Mouse (Mus musculus) CD4-positive, CD25-positive, alpha-beta regulatory T cell (primary cell): ENCODE results near the gene Lysmd1. TPM values are rescaled to one million over a fixed set of nuclear protein-coding genes. Genes with fewer than 3 reads are reported as not detected.

Experiments
- polyA plus RNA-seq: library from polyadenylated mRNA; unstranded; fragments of 100-300 nt; shearing (Covaris generic); gene quantifications from one replicate; pipeline ENCODE4 v1.2.1, GENCODE M21; 2017

Lysmd1 gene
- polyA plus RNA-seq, result 31.8 TPM

DNA sequence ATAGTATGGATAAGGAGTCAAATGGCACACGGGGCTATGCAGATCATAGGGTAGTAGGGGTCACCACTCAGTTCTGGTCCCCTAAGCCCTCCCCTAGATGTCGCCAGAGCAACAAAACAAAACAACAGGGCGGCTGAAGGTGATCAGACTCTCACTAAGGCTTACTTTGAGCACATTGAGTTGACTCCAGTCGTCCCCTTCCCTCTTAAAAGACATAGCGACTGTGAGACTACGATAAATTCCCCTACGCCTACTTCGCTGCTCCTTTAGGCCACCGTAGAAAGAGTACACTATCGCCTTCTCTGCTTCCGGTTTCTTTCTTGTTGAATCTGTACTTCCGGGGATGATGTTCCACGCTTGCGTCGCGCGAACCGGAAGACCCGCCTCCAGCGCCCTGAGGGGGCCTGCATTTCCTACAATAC, at the start of gene Lysmd1, which contains the start of gene Scnm1:
TSS of gene Lysmd1 (plus strand) at position 409 of the 422 bp plus-strand sequence.
TSS of gene Scnm1 (minus strand) at position 332 of the 422 bp plus-strand sequence.

DNA sequence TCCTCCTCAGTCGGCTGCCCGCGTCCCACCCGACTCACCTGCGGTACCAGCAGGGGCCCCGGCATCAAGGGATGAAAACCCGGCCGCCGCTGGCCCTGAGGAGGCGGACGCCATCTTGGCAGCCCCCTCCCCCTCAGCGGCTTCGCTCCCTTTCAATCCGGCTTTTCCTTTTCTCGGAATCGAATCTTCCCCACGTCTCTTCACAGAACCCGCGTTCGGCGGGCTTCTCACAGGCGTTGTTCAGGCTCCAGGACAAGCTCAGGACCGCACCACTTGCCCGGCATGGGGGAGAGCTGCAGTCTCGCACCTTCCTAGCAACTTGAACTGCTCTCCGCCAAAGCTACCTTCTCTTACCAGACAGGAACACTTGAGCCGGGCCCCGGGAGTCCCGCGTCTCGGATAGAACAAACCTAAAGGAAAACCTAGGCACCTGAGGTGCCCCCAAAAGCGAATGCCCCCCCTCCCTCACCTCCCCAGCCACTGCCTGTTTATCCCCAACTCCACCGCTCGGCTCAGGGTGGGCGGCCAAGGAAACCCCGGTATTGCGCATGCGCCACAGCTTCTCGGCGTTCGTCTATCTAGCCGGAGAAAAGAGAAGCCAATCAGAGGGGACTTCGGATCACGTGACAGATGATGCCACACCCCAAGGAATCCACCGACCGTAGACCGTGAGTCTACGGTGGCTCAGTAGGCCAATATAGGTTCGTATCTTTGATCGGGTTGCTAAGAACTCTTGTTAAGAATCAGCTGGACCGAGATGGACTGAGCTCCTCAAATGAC, 27.4 kb upstream of the Lysmd1 start, which contains the start of gene Pip5k1a:
TSS of gene Pip5k1a (minus strand) at position 593 of the 780 bp plus-strand sequence.

DNA sequence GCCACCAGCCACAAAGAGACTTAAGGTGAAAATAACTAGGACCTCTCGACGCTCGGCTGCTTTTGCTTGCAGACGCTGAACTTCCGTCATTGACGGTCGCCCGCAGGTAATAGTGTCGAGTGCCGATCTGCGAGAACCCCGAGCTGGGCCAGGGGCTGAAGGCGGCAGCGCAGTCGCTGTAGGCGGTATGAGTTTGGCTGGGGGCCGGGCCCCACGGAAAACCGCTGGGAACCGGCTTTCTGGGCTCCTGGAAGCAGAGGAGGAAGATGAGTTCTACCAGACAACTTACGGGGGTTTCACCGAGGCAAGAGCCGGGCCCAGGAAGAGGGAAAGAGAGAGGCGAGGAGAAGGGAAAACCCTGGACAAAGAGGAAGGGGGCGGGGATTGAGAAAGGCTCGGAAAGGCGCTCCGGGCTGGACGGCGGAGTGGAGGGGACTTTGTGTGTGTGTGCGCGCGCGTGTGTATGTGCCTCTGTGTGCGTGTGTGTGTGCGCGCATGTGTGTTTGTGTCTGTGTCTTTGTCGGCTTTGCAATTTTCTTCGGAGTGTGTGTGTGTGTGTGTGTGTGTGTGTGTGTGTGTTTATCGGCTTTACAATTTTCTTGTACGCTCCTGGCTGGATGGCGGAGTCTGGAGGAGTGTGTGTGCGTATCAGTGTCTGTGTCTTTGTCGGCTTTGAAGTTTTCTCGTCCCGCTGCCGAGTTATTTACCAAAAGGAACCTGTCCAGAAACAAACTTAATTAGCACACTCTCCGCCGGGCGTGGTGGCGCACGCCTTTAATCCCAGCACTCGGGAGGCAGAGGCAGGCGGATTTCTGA, 22.8 kb upstream of the Lysmd1 start, which contains the start of gene Vps72:
TSS of gene Vps72 (plus strand) at position 112 of the 816 bp plus-strand sequence.

DNA sequence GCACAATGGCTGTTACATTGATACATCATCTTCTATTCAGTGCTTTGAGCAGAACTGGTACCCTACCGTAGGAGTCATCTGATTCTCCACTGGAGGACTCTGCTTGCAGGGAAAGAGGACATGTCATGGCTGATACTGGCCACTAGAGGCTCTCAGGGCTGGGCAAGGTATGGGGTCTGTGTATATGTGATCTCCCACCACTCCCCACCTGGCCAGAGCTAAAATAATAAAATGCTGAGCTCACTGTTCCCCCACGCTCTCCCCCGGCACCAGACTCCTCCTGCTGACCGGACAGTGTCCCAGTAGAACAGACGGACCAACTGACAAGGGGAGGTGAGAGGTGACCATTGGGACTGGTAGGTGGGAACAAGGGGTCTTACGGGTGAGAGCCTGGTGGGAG, 9.6 kb upstream of the Lysmd1 start, which contains the start of gene Tmod4:
TSS of gene Tmod4 (plus strand) at position 231 of the 400 bp plus-strand sequence.

DNA sequence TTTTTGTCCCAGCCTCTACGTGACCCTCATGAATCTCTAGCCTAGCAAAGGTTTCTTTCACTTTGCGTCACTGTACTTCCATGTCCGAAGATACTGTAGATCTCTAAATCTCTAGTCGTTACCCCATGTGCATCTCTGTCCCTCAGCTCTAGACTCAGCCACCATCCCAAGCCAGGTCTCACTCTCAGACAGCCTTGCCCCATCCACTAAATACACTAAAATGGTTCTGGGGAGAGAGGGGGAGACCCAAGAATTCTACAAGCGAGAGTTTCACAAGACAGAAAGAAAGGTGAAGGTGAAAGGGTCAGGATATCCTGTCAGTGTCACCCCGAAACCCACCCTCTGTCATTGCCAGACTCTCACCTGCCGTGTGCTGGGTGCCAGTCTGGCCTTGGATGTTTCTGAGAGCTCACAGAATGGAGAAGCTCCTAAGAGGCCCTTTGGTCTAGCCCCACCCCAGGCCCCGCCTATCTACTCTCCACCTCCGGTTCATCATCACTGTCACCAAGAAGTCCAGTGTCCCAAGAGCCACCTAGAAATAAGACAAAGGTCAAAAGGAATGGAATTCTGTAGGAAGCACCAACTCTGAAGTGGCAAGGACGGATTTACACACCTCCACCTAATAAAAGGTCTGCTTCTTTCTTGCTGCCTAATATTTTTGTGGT, 8.2 kb downstream of the Lysmd1 start, which contains the start of gene Tnfaip8l2:
TSS of gene Tnfaip8l2 (minus strand) at position 409 of the 665 bp plus-strand sequence.

DNA sequence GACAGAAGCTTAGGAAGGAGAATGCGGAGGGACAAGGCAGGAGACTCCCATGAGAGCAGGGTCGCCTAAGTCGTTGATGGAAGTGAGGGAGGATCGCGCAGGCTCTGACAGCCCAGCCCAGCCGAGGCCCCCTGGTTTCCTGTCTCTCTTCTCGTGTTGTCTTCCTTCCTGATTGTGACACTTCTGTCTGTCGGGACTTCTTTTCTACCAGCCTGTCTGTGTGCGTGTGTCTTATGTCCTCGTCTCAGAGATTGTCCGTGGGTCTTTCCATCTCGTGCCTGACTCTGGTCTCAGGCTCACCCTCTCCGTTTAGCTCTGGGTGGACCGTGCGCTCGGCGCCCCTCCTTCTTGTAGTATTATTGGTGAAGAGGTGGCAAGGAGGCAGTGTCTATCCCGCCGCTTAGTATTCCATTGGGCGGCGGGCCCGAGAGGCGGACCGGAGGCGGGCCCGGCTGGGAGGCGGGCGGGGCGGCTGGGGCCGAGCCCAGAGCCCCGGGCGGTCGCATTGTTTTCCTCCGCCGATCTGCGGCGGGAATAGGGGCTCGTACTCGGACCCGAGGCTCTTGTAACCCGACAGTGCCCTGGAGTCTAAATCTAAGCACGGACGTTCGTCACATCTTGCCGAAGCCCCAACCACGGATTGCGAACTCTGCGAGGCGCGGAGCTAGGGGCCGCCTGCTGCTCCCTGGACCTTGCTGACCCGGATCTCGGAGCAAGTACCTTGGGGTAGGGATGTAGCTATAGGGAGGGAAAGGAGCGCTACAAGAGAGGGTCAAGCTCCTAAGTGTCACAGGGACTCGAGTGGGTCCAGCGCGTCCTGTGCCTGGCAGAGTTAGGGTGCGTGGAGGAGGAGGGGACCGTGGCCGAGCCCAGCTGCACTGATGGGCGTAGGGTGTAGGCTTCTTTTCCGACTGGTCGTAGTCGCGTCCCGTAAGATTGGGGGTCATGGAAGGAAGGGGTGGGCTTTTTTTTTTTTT, 26.4 kb downstream of the Lysmd1 start, which contains the start of gene Sema6c:
TSS of gene Sema6c (plus strand) at position 471 of the 977 bp plus-strand sequence.

Other genes with a start within 250 kb of the Lysmd1 start
- gene Psmb4, start 247.1 kb upstream of the Lysmd1 start, polyA plus RNA-seq, result 324 TPM
- 3.7 TPM for gene Selenbp1, start 201.0 kb upstream of the Lysmd1 start, polyA plus RNA-seq
- 29.2 TPM for gene Rfx5, start 180.0 kb upstream of the Lysmd1 start, polyA plus RNA-seq
- 22.1 TPM for gene Pi4kb, start 159.4 kb upstream of the Lysmd1 start, polyA plus RNA-seq
- gene Zfp687, start 118.6 kb upstream of the Lysmd1 start, polyA plus RNA-seq, result 62.6 TPM
- 295 TPM for gene Psmd4, start 91.5 kb upstream of the Lysmd1 start, polyA plus RNA-seq
- 26.5 TPM for gene Pip5k1a, start 27.2 kb upstream of the Lysmd1 start, polyA plus RNA-seq
- gene Vps72, start 23.1 kb upstream of the Lysmd1 start, polyA plus RNA-seq, result 112 TPM
- gene Tmod4, start 9.6 kb upstream of the Lysmd1 start, polyA plus RNA-seq, result 1.5 TPM
- gene Scnm1, start 77 bp upstream of the Lysmd1 start, polyA plus RNA-seq, result 106 TPM
- 230 TPM for gene Tnfaip8l2, start 8.3 kb downstream of the Lysmd1 start, polyA plus RNA-seq
- 2.2 TPM for gene Sema6c, start 26.4 kb downstream of the Lysmd1 start, polyA plus RNA-seq
- gene Gabpb2, start 83.8 kb downstream of the Lysmd1 start, polyA plus RNA-seq, result 29.6 TPM
- gene Cdc42se1, start 94.6 kb downstream of the Lysmd1 start, polyA plus RNA-seq, result 405 TPM
- 7.6 TPM for gene Mllt11, start 98.1 kb downstream of the Lysmd1 start, polyA plus RNA-seq
- 1.3 TPM for gene Gm128, start 107.5 kb downstream of the Lysmd1 start, polyA plus RNA-seq
- 0.19 TPM for gene Bnipl, start 117.1 kb downstream of the Lysmd1 start, polyA plus RNA-seq
- gene Mindy1, start 147.3 kb downstream of the Lysmd1 start, polyA plus RNA-seq, result 29.0 TPM
- 7.9 TPM for gene Prune1, start 148.0 kb downstream of the Lysmd1 start, polyA plus RNA-seq
- gene Anxa9, start 173.1 kb downstream of the Lysmd1 start, polyA plus RNA-seq, result 0.41 TPM
- 228 TPM for gene Cers2, start 180.7 kb downstream of the Lysmd1 start, polyA plus RNA-seq
- 38.1 TPM for gene Setdb1, start 223.1 kb downstream of the Lysmd1 start, polyA plus RNA-seq